Mouse (Mus musculus) embryonic fibroblast, embryonic 13.5 days (primary cell): ENCODE results near the gene Lck.

ENCODE experiments used
- CTCF ChIP-seq: IDR thresholded peaks from 2 replicates; pipeline ENCODE4 v1.5.1; 2011; ENCODE audit warnings: mild to moderate bottlenecking, control low read depth, low read length, moderate library complexity, borderline replicate concordance; ENCODE audit not compliant: insufficient read depth
- POLR2A ChIP-seq: IDR thresholded peaks from 2 replicates; pipeline ENCODE4 v1.6.1; 2011; ENCODE audit warnings: low read depth, mild to moderate bottlenecking, control low read depth, low read length, moderate library complexity

GRCm38 (mm10) chr4:129561184-129561583, 12.3 kb downstream of the Lck start:
- no peak for TF ChIP-seq CTCF
- no peak for TF ChIP-seq POLR2A
